Mouse (Mus musculus): ENCODE results near the gene Tsr1.

DNA sequence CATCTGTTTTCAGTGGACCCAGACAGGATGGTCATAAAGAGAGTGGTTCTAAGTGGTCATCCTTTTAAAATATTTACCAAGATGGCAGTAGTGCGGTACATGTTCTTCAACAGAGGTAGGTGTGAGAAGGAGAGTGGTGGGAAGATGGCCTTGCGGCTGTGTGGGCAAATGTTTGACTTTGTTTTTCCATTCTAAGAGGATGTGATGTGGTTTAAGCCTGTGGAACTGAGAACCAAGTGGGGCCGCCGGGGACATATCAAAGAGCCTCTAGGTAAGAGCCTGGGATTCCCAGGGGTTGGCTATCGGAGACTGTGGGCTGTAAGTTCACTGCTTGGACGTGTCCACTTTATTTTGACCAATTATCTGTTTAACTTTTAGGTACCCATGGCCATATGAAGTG, 10.0 kb downstream of the Tsr1 start:
- no peak for TF ChIP-seq CTCF (IDR thresholded peaks at IDR 0.05; ENCODE audit: extremely low read depth, insufficient read depth, low read length)
- TF ChIP-seq POLR2A (IDR thresholded peaks at IDR 0.05; ENCODE audit: extremely low read depth, insufficient read depth, low read length) = no peak
